Mouse (Mus musculus) hindbrain, embryonic 16.5 days (tissue): Measurements from ENCODE around the gene Trpv2. TPM values are rescaled to one million over a fixed set of nuclear protein-coding genes. Genes with fewer than 3 reads are reported as not detected.

Experiments used
- ATAC-seq: fragments of 200-750 bp; cut with Nextera tagmentation; 2 replicates; pipeline ENCODE4 v1.8.0; 2017; ENCODE audit warnings: moderate TSS enrichment, moderate library complexity
- H3K27ac ChIP-seq: fragments of 300-500 bp; sonication (generic); 2 replicates; pipeline ENCODE4 v1.5.1; 2014; ENCODE audit warnings: low read depth, mild to moderate bottlenecking, control low read depth, low read length, moderate library complexity
- H3K27me3 ChIP-seq: fragments of 300-500 bp; sonication (generic); replicated peaks from 2 replicates; pipeline ENCODE4 v1.6.1; 2014; ENCODE audit warnings: low read length; ENCODE audit not compliant: control insufficient read depth, insufficient read depth
- H3K36me3 ChIP-seq: fragments of 300-500 bp; sonication (generic); 2 replicates; pipeline ENCODE4 v1.6.1; 2014; ENCODE audit warnings: mild to moderate bottlenecking, low read length, moderate library complexity, mixed read lengths; ENCODE audit not compliant: control insufficient read depth, insufficient read depth
- H3K4me1 ChIP-seq: fragments of 300-500 bp; sonication (generic); 2 replicates; pipeline ENCODE4 v1.6.1; 2014; ENCODE audit warnings: low read depth, low read length; ENCODE audit not compliant: control insufficient read depth, insufficient read depth
- H3K4me2 ChIP-seq: fragments of 300-500 bp; sonication (generic); 2 replicates; pipeline ENCODE4 v1.6.1; 2014; ENCODE audit warnings: mild to moderate bottlenecking, low read length, control low read depth, moderate library complexity
- H3K4me3 ChIP-seq: fragments of 300-500 bp; sonication (generic); 2 replicates; pipeline ENCODE4 v1.5.1; 2014; ENCODE audit warnings: mild to moderate bottlenecking, low read length, control low read depth, moderate library complexity
- H3K9ac ChIP-seq: fragments of 300-500 bp; sonication (generic); 2 replicates; pipeline ENCODE4 v1.6.1; 2014; ENCODE audit warnings: low read depth, mild to moderate bottlenecking, control low read depth, low read length, moderate library complexity
- H3K9me3 ChIP-seq: fragments of 300-500 bp; sonication (generic); 2 replicates; pipeline ENCODE4 v1.6.1; 2014; ENCODE audit warnings: mild to moderate bottlenecking, low read length, moderate library complexity; ENCODE audit not compliant: control insufficient read depth
- WGBS: fragments of 180-500 bp; shearing (Covaris S2); extraction: QIAGEN DNeasy Blood & Tissue Kit; methylation state at CpG from one replicate; pipeline ENCODE4 v1.1.7; 2014; 5-methylcytosine and 5-hydroxymethylcytosine counted together
- polyA plus RNA-seq: library from polyadenylated mRNA; unstranded; fragments of >200 nt; fragmentation: Nextera tagmentation; extraction: Ambion mirVana; gene quantifications from 2 replicates; pipeline ENCODE4 v1.2.1, GENCODE M21; 2015

Trpv2 gene
- polyA plus RNA-seq, 1 experiment from 2014 or later = 35.3 TPM

- peak overlapping the region; percentile 39 for H3K9ac ChIP-seq
- H3K4me1 ChIP-seq = peaks cover 24% of the 10 kb centered on the region
- H3K4me3 ChIP-seq = no peak overlapping the region
- WGBS = 39% methylated on average over 10 of the region's 10 CpGs
- H3K27me3 ChIP-seq = no peaks in the 10 kb centered on the region
- H3K36me3 ChIP-seq = peaks cover 20% of the 10 kb centered on the region
- ATAC-seq = no peak
- 0 out of 2 replicates have a peak overlapping the region, but pooled peaks have one; percentile 7 for H3K27ac ChIP-seq
- peak overlapping the region; percentile 16; the same call in 1 of the 2 replicates for H3K4me2 ChIP-seq
- no peaks in the 10 kb centered on the region for H3K9me3 ChIP-seq
Observed at GRCm38 (mm10) chr11:62605619-62606298, 31.5 kb downstream of the Trpv2 start.

GRCm38 (mm10) chr11:62606299-62607169, 32.2 kb downstream of the Trpv2 start:
- Histone ChIP-seq H3K36me3 (peaks cover 20% of the 10 kb centered on the region), H3K4me2 (no peak overlapping the region), H3K27me3 (no peaks in the 10 kb centered on the region), H3K4me1 (peaks cover 24% of the 10 kb centered on the region), H3K27ac (no peak overlapping the region; the same call in 1 of the 2 replicates), H3K4me3 (no peak overlapping the region), H3K9ac (no peak overlapping the region), H3K9me3 (no peaks in the 10 kb centered on the region)
- WGBS = 59% methylated on average over 10 of the region's 10 CpGs
- no peak for ATAC-seq

GRCm38 (mm10) chr11:62607170-62607951, 33.1 kb downstream of the Trpv2 start:
- no peaks in the 10 kb centered on the region for H3K27me3 ChIP-seq
- 57% methylated on average over 10 of the region's 10 CpGs for WGBS
- H3K9ac ChIP-seq = no peak overlapping the region
- no peak overlapping the region for H3K27ac ChIP-seq
- no peak overlapping the region for H3K4me3 ChIP-seq
- H3K4me2 ChIP-seq = no peak overlapping the region
- peaks cover 24% of the 10 kb centered on the region for H3K4me1 ChIP-seq
- no peaks in the 10 kb centered on the region for H3K9me3 ChIP-seq
- no peak for ATAC-seq
- peaks cover 20% of the 10 kb centered on the region for H3K36me3 ChIP-seq

DNA sequence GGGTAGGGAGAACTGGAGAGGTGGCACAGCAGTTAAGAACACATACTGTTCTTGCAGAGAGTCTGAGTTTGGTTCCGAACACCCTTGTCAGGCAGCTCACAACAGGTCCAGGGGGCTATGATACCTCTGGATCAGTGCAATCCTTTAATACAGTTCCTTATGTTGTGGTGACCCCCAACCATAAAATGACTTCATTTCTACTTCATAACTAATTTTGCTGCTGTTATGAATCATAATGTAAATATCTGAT, 33.6 kb downstream of the Trpv2 start:
- peaks cover 20% of the 10 kb centered on the region for H3K36me3 ChIP-seq
- no peaks in the 10 kb centered on the region for H3K27me3 ChIP-seq
- no peak overlapping the region for H3K4me3 ChIP-seq
- no peaks in the 10 kb centered on the region for H3K9me3 ChIP-seq
- no peak overlapping the region for H3K9ac ChIP-seq
- 90% methylated on average over 1 of the region's 1 CpGs for WGBS
- H3K27ac ChIP-seq = no peak overlapping the region
- peaks cover 24% of the 10 kb centered on the region for H3K4me1 ChIP-seq
- no peak overlapping the region for H3K4me2 ChIP-seq
- no peak for ATAC-seq

DNA sequence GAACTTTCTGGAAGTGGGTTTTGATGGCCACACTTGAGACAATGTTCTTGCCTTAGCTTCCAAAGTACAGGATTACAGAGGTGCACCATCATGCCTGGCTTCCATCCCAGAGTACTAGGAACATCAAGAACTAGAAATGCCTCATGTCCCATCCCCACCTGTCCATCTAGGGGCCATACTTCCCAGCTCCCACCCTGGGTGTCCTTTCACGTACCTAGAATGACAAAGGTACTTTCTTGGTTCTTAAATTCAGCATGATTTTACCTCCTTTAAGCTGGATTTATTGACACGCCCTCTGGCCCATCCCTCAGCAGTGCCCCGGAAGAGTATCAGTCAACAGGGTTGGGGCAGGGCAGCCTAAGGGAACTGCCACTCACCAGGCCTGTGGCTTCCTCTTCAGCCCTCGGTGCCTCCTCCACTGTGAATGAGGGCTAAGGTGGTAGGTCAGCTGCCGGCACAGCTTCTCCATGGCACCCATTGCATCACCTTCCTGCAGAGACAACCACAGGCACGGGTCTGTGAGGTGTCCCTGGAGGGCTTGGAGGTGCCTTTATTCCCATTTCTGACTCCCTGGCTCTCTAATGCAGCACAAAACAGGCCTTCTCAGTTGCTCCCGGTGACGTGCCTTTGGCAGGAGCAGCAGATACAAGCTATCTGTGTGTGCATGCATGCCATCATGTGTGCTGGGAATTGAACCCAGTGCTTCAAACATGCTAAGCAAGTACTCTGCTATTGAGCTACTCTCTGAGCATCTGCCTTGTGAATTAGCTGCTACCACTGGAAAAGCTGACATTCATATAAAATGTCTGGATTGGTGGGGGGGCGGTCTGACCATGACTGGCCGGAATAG, 34.8 kb downstream of the Trpv2 start:
- Histone ChIP-seq H3K4me3 (no peak overlapping the region), H3K4me1 (peaks cover 23% of the 10 kb centered on the region), H3K27me3 (no peaks in the 10 kb centered on the region), H3K27ac (no peak overlapping the region), H3K36me3 (peaks cover 20% of the 10 kb centered on the region), H3K9me3 (no peaks in the 10 kb centered on the region), H3K4me2 (no peak overlapping the region), H3K9ac (no peak overlapping the region)
- whole genome bisulfite sequencing = 85% methylated on average over 10 of the region's 10 CpGs
- ATAC-seq = no peak

DNA sequence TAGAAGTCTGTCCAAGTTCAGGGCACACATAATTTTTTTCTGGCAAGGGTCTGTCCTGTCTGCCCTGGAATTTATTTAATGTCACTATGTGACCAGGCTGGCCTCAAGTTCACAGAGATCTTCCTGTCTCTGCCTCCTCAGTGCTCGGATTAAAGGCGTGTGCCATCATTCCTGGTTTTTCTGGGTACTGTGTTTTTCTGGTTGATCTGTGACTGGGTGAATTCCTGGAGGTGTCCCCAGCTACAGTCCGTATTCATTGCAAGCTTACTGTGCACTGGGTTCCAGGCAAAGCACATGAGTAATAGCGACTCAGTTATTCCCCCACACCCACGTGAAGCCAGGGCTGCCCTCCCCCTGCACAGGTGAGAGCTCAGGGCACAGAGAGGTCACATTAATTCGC, 36.0 kb downstream of the Trpv2 start:
- Histone ChIP-seq H3K27me3 (no peaks in the 10 kb centered on the region), H3K36me3 (peaks cover 13% of the 10 kb centered on the region)
- 82% methylated on average over 6 of the region's 6 CpGs for WGBS

GRCm38 (mm10) chr11:62612604-62613003, 38.3 kb downstream of the Trpv2 start:
- 32% methylated on average over 10 of the region's 10 CpGs for WGBS
- H3K4me3 ChIP-seq = no peak overlapping the region; the same call in 1 of the 2 replicates
- H3K9me3 ChIP-seq = no peaks in the 10 kb centered on the region
- ATAC-seq = no peak
- peak overlapping the region; percentile 47 for H3K9ac ChIP-seq
- H3K4me2 ChIP-seq = peak overlapping the region; percentile 49
- peak overlapping the region; percentile 9; the same call in 1 of the 2 replicates for H3K27ac ChIP-seq
- peaks cover 10% of the 10 kb centered on the region for H3K4me1 ChIP-seq
- H3K27me3 ChIP-seq = no peaks in the 10 kb centered on the region
- no peaks in the 10 kb centered on the region for H3K36me3 ChIP-seq

More for the DNA sequence above, 36.0 kb downstream of the Trpv2 start:
- no peak overlapping the region for H3K4me3 ChIP-seq
- H3K4me1 ChIP-seq = peaks cover 18% of the 10 kb centered on the region
- H3K4me2 ChIP-seq = no peak overlapping the region
- ATAC-seq = no peak
- no peaks in the 10 kb centered on the region for H3K9me3 ChIP-seq
- H3K9ac ChIP-seq = no peak overlapping the region
- no peak overlapping the region for H3K27ac ChIP-seq

GRCm38 (mm10) chr11:62613657-62614365, 39.5 kb downstream of the Trpv2 start:
- peak overlapping the region; percentile 21 for H3K4me3 ChIP-seq
- peaks cover 10% of the 10 kb centered on the region for H3K4me1 ChIP-seq
- WGBS = 3% methylated on average over 19 of the region's 19 CpGs
- H3K36me3 ChIP-seq = no peaks in the 10 kb centered on the region
- H3K9ac ChIP-seq = peak overlapping the region; percentile 53
- ATAC-seq = peak; percentile 96
- H3K4me2 ChIP-seq = peak overlapping the region; percentile 49
- H3K27ac ChIP-seq = peak overlapping the region; percentile 92
- no peaks in the 10 kb centered on the region for H3K9me3 ChIP-seq
- no peaks in the 10 kb centered on the region for H3K27me3 ChIP-seq
